8 mouse cellular contexts compared by ENCODE assay signal in the genomic region with DNA sequence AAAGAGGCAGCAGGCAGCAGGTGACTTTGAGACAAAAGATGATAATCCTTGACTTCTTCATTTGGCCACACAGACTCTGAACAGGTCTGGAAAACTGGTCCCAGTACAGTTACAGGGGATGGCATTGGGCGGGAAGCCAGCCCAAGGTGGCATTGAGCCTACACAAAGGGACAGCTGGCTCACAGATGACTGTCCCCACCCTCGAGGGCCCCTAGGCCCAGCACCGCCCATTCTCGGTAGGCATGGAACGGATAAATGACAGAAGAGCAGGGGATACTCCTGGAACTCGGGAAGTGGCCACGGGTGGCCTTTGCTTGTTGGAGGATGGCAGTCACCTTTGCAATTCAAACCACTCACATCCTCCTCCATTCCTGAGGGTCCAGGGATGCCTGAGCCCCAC. TPM values are rescaled to one million over a fixed set of nuclear protein-coding genes. Genes with fewer than 3 reads are reported as not detected.
DNase-seq lines count a peak whose midpoint lies in the region; ATAC-seq and TF ChIP-seq lines count a peak whose summit lies in the region.

No protein-coding gene starts in this region.

- WGBS in heart, embryonic 10.5 days, result 40% methylated on average over 7 of the region's 7 CpGs
- 21% methylated on average over 7 of the region's 7 CpGs for WGBS in heart, postnatal 0 days
- WGBS in midbrain, embryonic 13.5 days, result 6% methylated on average over 7 of the region's 7 CpGs

- H3K9me3 ChIP-seq in heart, embryonic 10.5 days, result no peaks in the 10 kb centered on the region
- H3K9me3 ChIP-seq in heart, postnatal 0 days (replicated peaks; ENCODE audit: control insufficient read depth, low read length), result no peaks in the 10 kb centered on the region
- no peaks in the 10 kb centered on the region for H3K9me3 ChIP-seq in midbrain, embryonic 13.5 days

- peak overlapping the region; percentile 94 for H3K4me2 ChIP-seq in heart, postnatal 0 days (ENCODE audit: low read depth, low read length)
- H3K4me2 ChIP-seq in midbrain, embryonic 13.5 days (replicated peaks), result peak overlapping the region; percentile 98

- peak overlapping the region; percentile 94 for H3K27ac ChIP-seq in heart, embryonic 10.5 days
- peak overlapping the region; percentile 79 for H3K27ac ChIP-seq in heart, postnatal 0 days (ENCODE audit: low read depth)
- H3K27ac ChIP-seq in midbrain, embryonic 13.5 days, result peak overlapping the region; percentile 99

- no peaks in the 10 kb centered on the region for H3K27me3 ChIP-seq in heart, embryonic 10.5 days (ENCODE audit: insufficient read depth, poor library complexity, severe bottlenecking)
- no peaks in the 10 kb centered on the region for H3K27me3 ChIP-seq in heart, postnatal 0 days (ENCODE audit: control insufficient read depth, insufficient read depth, low read length)
- no peaks in the 10 kb centered on the region for H3K27me3 ChIP-seq in midbrain, embryonic 13.5 days

- H3K36me3 ChIP-seq in heart, embryonic 10.5 days, result peaks cover 50% of the 10 kb centered on the region
- peaks cover 25% of the 10 kb centered on the region for H3K36me3 ChIP-seq in heart, postnatal 0 days (replicated peaks; ENCODE audit: control insufficient read depth, insufficient read depth, low read length)
- H3K36me3 ChIP-seq in midbrain, embryonic 13.5 days, result peaks cover 54% of the 10 kb centered on the region

- no peak for TF ChIP-seq CTCF in heart, postnatal 0 days (IDR thresholded peaks at IDR 0.05; ENCODE audit: low read depth)

- TF ChIP-seq EP300 in heart, postnatal 0 days (IDR thresholded peaks at IDR 0.05; ENCODE audit: low read depth), result no peak

- peaks cover 50% of the 10 kb centered on the region for H3K4me1 ChIP-seq in heart, embryonic 10.5 days
- H3K4me1 ChIP-seq in heart, postnatal 0 days (ENCODE audit: control insufficient read depth, insufficient read depth), result peaks cover 22% of the 10 kb centered on the region
- H3K4me1 ChIP-seq in midbrain, embryonic 13.5 days (replicated peaks), result peaks cover 54% of the 10 kb centered on the region

- peak overlapping the region; percentile 87 for H3K4me3 ChIP-seq in heart, embryonic 10.5 days
- peak overlapping the region; percentile 65 for H3K4me3 ChIP-seq in heart, postnatal 0 days (ENCODE audit: low read depth, low read length)
- peak overlapping the region; percentile 100 for H3K4me3 ChIP-seq in midbrain, embryonic 13.5 days (replicated peaks)

- ATAC-seq in heart, postnatal 0 days (ENCODE audit: insufficient read depth, low read depth), result no peak
- ATAC-seq in midbrain, embryonic 13.5 days, result peak; percentile 26

- H3K9ac ChIP-seq in heart, postnatal 0 days (replicated peaks; ENCODE audit: low read depth, low read length), result peak overlapping the region; percentile 90
- peak overlapping the region; percentile 100 for H3K9ac ChIP-seq in midbrain, embryonic 13.5 days (replicated peaks)

- no peak for DNase-seq in heart, embryonic 10.5 days (ENCODE audit: low spot score)
- no peak for DNase-seq in heart, postnatal 4 days
- peak; percentile 67 for DNase-seq in adrenal gland, postnatal 14 days
- no peak for DNase-seq in heart, postnatal 0 days (ENCODE audit: low spot score)
- DNase-seq in right cerebral cortex, postnatal 36 days (ENCODE audit: low spot score in 2 of 2), result no peak
- no peak for DNase-seq in ovary, postnatal 36 days (ENCODE audit: low spot score)
- no peak for DNase-seq in kidney, postnatal 14 days

RNA-seq across cellular contexts. Expression of a gene that starts 2.1 kb away (rescaled TPM):
- polyA plus RNA-seq in heart, embryonic 10.5 days (2016; fragmentation: Nextera tagmentation; extraction: Ambion mirVana), result 2.1 and 5.0 TPM in 2 replicates
- total RNA-seq in heart, postnatal 4 days (2021), result 10 to 100 TPM; 20.2 to 22.2 TPM
- 21.8 and 22.8 TPM in 2 replicates for total RNA-seq in adrenal gland, postnatal 14 days (2021)
- total RNA-seq in heart, postnatal 0 days (2014; rRNA removed; ENCODE audit: low replicate concordance), result 20.0 and 26.4 TPM in 2 replicates
- 2.2 and 2.9 TPM in 2 replicates for polyA plus RNA-seq in heart, postnatal 0 days (2015; fragmentation: Nextera tagmentation; extraction: Ambion mirVana)
- 15.9 and 18.6 TPM in 2 replicates for polyA plus RNA-seq in midbrain, embryonic 13.5 days (2015; fragmentation: Nextera tagmentation; extraction: Ambion mirVana)

RNA-seq across cellular contexts. Expression of a gene that starts 14.0 kb away (rescaled TPM):
- 237 and 315 TPM in 2 replicates for polyA plus RNA-seq in heart, embryonic 10.5 days (2016; fragmentation: Nextera tagmentation; extraction: Ambion mirVana)
- 100 to 1,000 TPM; 137 to 140 TPM for total RNA-seq in heart, postnatal 4 days (2021)
- total RNA-seq in adrenal gland, postnatal 14 days (2021), result 106 and 116 TPM in 2 replicates
- total RNA-seq in heart, postnatal 0 days (2014; rRNA removed; ENCODE audit: low replicate concordance), result 35.1 and 35.3 TPM in 2 replicates
- 75.6 and 78.0 TPM in 2 replicates for polyA plus RNA-seq in heart, postnatal 0 days (2015; fragmentation: Nextera tagmentation; extraction: Ambion mirVana)
- 243 and 257 TPM in 2 replicates for polyA plus RNA-seq in midbrain, embryonic 13.5 days (2015; fragmentation: Nextera tagmentation; extraction: Ambion mirVana)

RNA-seq across cellular contexts. Expression of a gene that starts 21.3 kb away (rescaled TPM):
- polyA plus RNA-seq in heart, embryonic 10.5 days (2016; fragmentation: Nextera tagmentation; extraction: Ambion mirVana), result 973 and 1,195 TPM in 2 replicates
- total RNA-seq in heart, postnatal 4 days (2021), result 1,000 to 10,000 TPM; 1,257 to 1,372 TPM
- total RNA-seq in adrenal gland, postnatal 14 days (2021), result 1,202 and 1,279 TPM in 2 replicates
- 1,589 and 2,020 TPM in 2 replicates for total RNA-seq in heart, postnatal 0 days (2014; rRNA removed; ENCODE audit: low replicate concordance)
- polyA plus RNA-seq in heart, postnatal 0 days (2015; fragmentation: Nextera tagmentation; extraction: Ambion mirVana), result 3,128 and 3,343 TPM in 2 replicates
- polyA plus RNA-seq in midbrain, embryonic 13.5 days (2015; fragmentation: Nextera tagmentation; extraction: Ambion mirVana), result 518 and 572 TPM in 2 replicates

RNA-seq across cellular contexts. Expression of a gene that starts 29.1 kb away (rescaled TPM):
- polyA plus RNA-seq in heart, embryonic 10.5 days (2016; fragmentation: Nextera tagmentation; extraction: Ambion mirVana), result 0.16 TPM in 1 of 2 replicates, not detected in the other
- not detected for total RNA-seq in heart, postnatal 4 days (2021)
- 0.30 and 0.44 TPM in 2 replicates for total RNA-seq in adrenal gland, postnatal 14 days (2021)
- 1.7 TPM in 1 of 2 replicates, not detected in the other for total RNA-seq in heart, postnatal 0 days (2014; rRNA removed; ENCODE audit: low replicate concordance)
- polyA plus RNA-seq in heart, postnatal 0 days (2015; fragmentation: Nextera tagmentation; extraction: Ambion mirVana), result 0.05 TPM in 2 replicates
- polyA plus RNA-seq in midbrain, embryonic 13.5 days (2015; fragmentation: Nextera tagmentation; extraction: Ambion mirVana), result 0.96 and 1.3 TPM in 2 replicates

RNA-seq across cellular contexts. Expression of a gene that starts 37.1 kb away (rescaled TPM):
- polyA plus RNA-seq in heart, embryonic 10.5 days (2016; fragmentation: Nextera tagmentation; extraction: Ambion mirVana), result 1.3 and 1.9 TPM in 2 replicates
- 10 to 100 TPM; 32.8 to 34.2 TPM for total RNA-seq in heart, postnatal 4 days (2021)
- total RNA-seq in adrenal gland, postnatal 14 days (2021), result 8.4 and 10.9 TPM in 2 replicates
- 18.5 and 34.6 TPM in 2 replicates for total RNA-seq in heart, postnatal 0 days (2014; rRNA removed; ENCODE audit: low replicate concordance)
- 12.6 and 14.6 TPM in 2 replicates for polyA plus RNA-seq in heart, postnatal 0 days (2015; fragmentation: Nextera tagmentation; extraction: Ambion mirVana)
- polyA plus RNA-seq in midbrain, embryonic 13.5 days (2015; fragmentation: Nextera tagmentation; extraction: Ambion mirVana), result 0.39 and 0.61 TPM in 2 replicates
